Comparison of ENCODE assay signal across 24 mouse cellular contexts in the genomic region with DNA sequence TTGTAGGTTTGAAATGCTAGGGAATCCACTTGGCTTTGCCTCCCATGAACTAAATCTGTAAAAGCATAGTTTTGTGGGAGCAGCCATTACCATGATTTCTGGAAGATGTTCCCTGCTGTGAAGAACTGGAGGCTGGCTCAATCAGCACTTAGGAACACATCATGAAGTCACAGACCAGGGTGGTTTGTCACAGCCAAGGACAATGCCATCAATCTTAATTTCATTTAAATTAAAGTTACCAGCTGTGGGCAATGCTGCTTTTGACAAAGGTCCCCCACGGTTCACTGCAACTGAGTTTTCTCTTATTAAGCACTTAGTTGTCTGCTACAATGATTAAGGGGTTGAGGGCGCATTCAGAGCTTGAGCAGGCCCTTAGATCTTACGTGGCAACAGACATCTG. TPM values are rescaled to one million over a fixed set of nuclear protein-coding genes. Genes with fewer than 3 reads are reported as not detected.
A peak's percentile ranks its signal among the peaks of the same experiment; 100 is the strongest.
DNase-seq lines count a peak whose midpoint lies in the region; ATAC-seq and TF ChIP-seq lines count a peak whose summit lies in the region.
"Had no signal": no experiment of that assay in that cellular context is flagged by ENCODE, and none has a peak within 500 bp of the region (broad histone marks: within the 10 kb centered on the region; RNA-seq: fewer than 3 reads in every experiment).

No protein-coding gene starts in this region.

- peak; percentile 58 for DNase-seq in brain, embryonic 14.5 days (ENCODE audit: low read depth)
- DNase-seq in embryo, embryonic 10.5 days (ENCODE audit: low spot score) = peak; percentile 44
- DNase-seq in mesoderm, embryonic 11.5 days (ENCODE audit: low read depth, low spot score) = peak; percentile 67
- DNase-seq in right cerebral cortex, adult 18-20 months = no peak
- DNase-seq: adrenal gland, postnatal 10 days; cerebellum, adult 8-10 months; cerebellum, postnatal 36 days; gastrocnemius, postnatal 36 days; heart, adult 2 months; heart, postnatal 14 days; kidney, adult 2 months; kidney, postnatal 10 days; left cerebral cortex, postnatal 4 days; lung, embryonic 14.5 days; midbrain, embryonic 14.5 days; thymus, postnatal 14 days had no signal

- H3K9ac ChIP-seq in hindbrain, embryonic 12.5 days = no peak overlapping the region
- H3K9ac ChIP-seq in hindbrain, embryonic 16.5 days (ENCODE audit: low read depth, low read length) = no peak overlapping the region
- no peak overlapping the region for H3K9ac ChIP-seq in intestine, embryonic 15.5 days
- H3K9ac ChIP-seq: embryonic facial prominence, embryonic 12.5 days; forebrain, embryonic 15.5 days; heart, embryonic 13.5 days; limb, embryonic 15.5 days; liver, embryonic 14.5 days; lung, embryonic 14.5 days had no signal

- H3K9me3 ChIP-seq in hindbrain, embryonic 12.5 days (replicated peaks) = no peaks in the 10 kb centered on the region
- no peaks in the 10 kb centered on the region for H3K9me3 ChIP-seq in hindbrain, embryonic 16.5 days (ENCODE audit: control insufficient read depth, low read length)
- no peaks in the 10 kb centered on the region for H3K9me3 ChIP-seq in intestine, embryonic 15.5 days
- H3K9me3 ChIP-seq: embryonic facial prominence, embryonic 12.5 days; forebrain, embryonic 15.5 days; heart, embryonic 13.5 days; limb, embryonic 15.5 days had no signal

- TF ChIP-seq POLR2A in brain, embryonic 14.5 days (IDR thresholded peaks at IDR 0.05; ENCODE audit: borderline replicate concordance, extremely low read depth, insufficient read depth, insufficient read length, poor library complexity, severe bottlenecking) = no peak

- H3K4me3 ChIP-seq in hindbrain, embryonic 12.5 days = no peak overlapping the region
- no peak overlapping the region for H3K4me3 ChIP-seq in hindbrain, embryonic 16.5 days (ENCODE audit: low read length)
- H3K4me3 ChIP-seq in intestine, embryonic 15.5 days (replicated peaks) = no peak overlapping the region
- H3K4me3 ChIP-seq: embryonic facial prominence, embryonic 12.5 days; forebrain, embryonic 15.5 days; heart, adult 2 months; heart, embryonic 13.5 days; limb, embryonic 15.5 days had no signal

- ATAC-seq in hindbrain, embryonic 12.5 days (ENCODE audit: low FRiP score) = peak; percentile 61
- ATAC-seq in hindbrain, embryonic 16.5 days = no peak
- no peak for ATAC-seq in intestine, embryonic 15.5 days
- ATAC-seq: forebrain, embryonic 15.5 days had no signal

- H3K36me3 ChIP-seq in hindbrain, embryonic 12.5 days = no peaks in the 10 kb centered on the region
- H3K36me3 ChIP-seq in hindbrain, embryonic 16.5 days (ENCODE audit: control insufficient read depth, insufficient read depth, low read length) = no peaks in the 10 kb centered on the region
- no peaks in the 10 kb centered on the region for H3K36me3 ChIP-seq in intestine, embryonic 15.5 days
- H3K36me3 ChIP-seq: embryonic facial prominence, embryonic 12.5 days; forebrain, embryonic 15.5 days; heart, embryonic 13.5 days; limb, embryonic 15.5 days had no signal

- H3K4me2 ChIP-seq in hindbrain, embryonic 12.5 days (replicated peaks) = no peak overlapping the region
- no peak overlapping the region for H3K4me2 ChIP-seq in hindbrain, embryonic 16.5 days (ENCODE audit: low read length)
- H3K4me2 ChIP-seq in intestine, embryonic 15.5 days (replicated peaks) = no peak overlapping the region
- H3K4me2 ChIP-seq: embryonic facial prominence, embryonic 12.5 days; forebrain, embryonic 15.5 days; heart, embryonic 13.5 days; limb, embryonic 15.5 days; lung, embryonic 14.5 days had no signal

- 22% methylated on average over 3 of the region's 3 CpGs for WGBS in hindbrain, embryonic 12.5 days
- 19% methylated on average over 3 of the region's 3 CpGs for WGBS in hindbrain, embryonic 16.5 days
- WGBS in intestine, embryonic 15.5 days = 70% methylated on average over 3 of the region's 3 CpGs

- no peaks in the 10 kb centered on the region for H3K4me1 ChIP-seq in hindbrain, embryonic 12.5 days
- no peaks in the 10 kb centered on the region for H3K4me1 ChIP-seq in hindbrain, embryonic 16.5 days (ENCODE audit: control insufficient read depth, insufficient read depth, low read depth, low read length)
- H3K4me1 ChIP-seq in intestine, embryonic 15.5 days (replicated peaks) = no peaks in the 10 kb centered on the region
- H3K4me1 ChIP-seq: embryonic facial prominence, embryonic 12.5 days; forebrain, embryonic 15.5 days; heart, embryonic 13.5 days; limb, embryonic 15.5 days had no signal

- H3K27me3 ChIP-seq in hindbrain, embryonic 12.5 days = no peaks in the 10 kb centered on the region
- H3K27me3 ChIP-seq in hindbrain, embryonic 16.5 days (replicated peaks; ENCODE audit: control insufficient read depth, insufficient read depth, low read length) = no peaks in the 10 kb centered on the region
- no peaks in the 10 kb centered on the region for H3K27me3 ChIP-seq in intestine, embryonic 15.5 days (replicated peaks)
- H3K27me3 ChIP-seq: embryonic facial prominence, embryonic 12.5 days; forebrain, embryonic 15.5 days; heart, embryonic 13.5 days; limb, embryonic 15.5 days had no signal

- TF ChIP-seq CTCF in brain, embryonic 14.5 days (IDR thresholded peaks at IDR 0.05; ENCODE audit: borderline replicate concordance, extremely low read depth, insufficient read depth, insufficient read length) = no peak

- H3K27ac ChIP-seq in hindbrain, embryonic 12.5 days = no peak overlapping the region
- H3K27ac ChIP-seq in hindbrain, embryonic 16.5 days (ENCODE audit: low read depth, low read length) = no peak overlapping the region
- H3K27ac ChIP-seq in intestine, embryonic 15.5 days = no peak overlapping the region
- H3K27ac ChIP-seq: embryonic facial prominence, embryonic 12.5 days; forebrain, embryonic 15.5 days; heart, adult 2 months; heart, embryonic 13.5 days; limb, embryonic 15.5 days; liver, embryonic 14.5 days had no signal

RNA-seq across cellular contexts. Expression of gene Cyyr1, which starts 48.1 kb away (rescaled TPM):
- polyA plus RNA-seq in hindbrain, embryonic 12.5 days (2016; fragmentation: Nextera tagmentation; extraction: Ambion mirVana) = 4.4 and 4.5 TPM in 2 replicates
- 2.7 and 3.0 TPM in 2 replicates for polyA plus RNA-seq in hindbrain, embryonic 16.5 days (2015; fragmentation: Nextera tagmentation; extraction: Ambion mirVana)
- 1.8 and 3.0 TPM in 2 replicates for polyA plus RNA-seq in brain, embryonic 14.5 days (2012; rRNA removed)
- polyA plus RNA-seq in intestine, embryonic 15.5 days (2015; fragmentation: Nextera tagmentation; extraction: Ambion mirVana) = 3.8 and 4.2 TPM in 2 replicates
